Mouse (Mus musculus): Measurements from ENCODE around the gene Tmem136. TPM values are rescaled to one million over a fixed set of nuclear protein-coding genes. Genes with fewer than 3 reads are reported as not detected.

Tmem136 gene
- polyA plus RNA-seq, 1 experiment from 2014 or later: 3.7 TPM

DNA sequence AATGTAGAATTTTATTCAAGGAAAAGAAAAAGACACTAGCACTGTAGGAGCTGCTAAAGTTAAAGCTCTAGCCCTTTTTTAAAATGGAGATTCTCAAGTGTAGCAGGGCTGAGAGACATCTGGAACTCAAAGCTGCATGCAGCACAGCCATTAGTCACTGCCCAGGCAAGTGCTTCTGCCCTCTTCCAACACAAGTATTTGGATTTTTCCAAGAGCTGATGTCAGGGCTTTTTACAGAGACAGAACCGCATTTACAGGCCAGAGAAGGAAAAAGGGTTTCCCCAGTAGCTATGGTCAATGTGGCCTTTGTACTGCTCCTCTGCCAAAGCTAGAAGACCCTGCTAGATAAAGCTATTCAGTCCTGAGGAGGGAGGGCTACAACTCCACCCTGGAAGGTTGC, 54.8 kb downstream of the Tmem136 start:
- Histone ChIP-seq H3K4me1 (replicated peaks; ENCODE audit: control insufficient read depth, insufficient read depth, low read length) (no peaks in the 10 kb centered on the region), H3K27me3 (replicated peaks; ENCODE audit: control insufficient read depth, insufficient read depth, low read length) (no peaks in the 10 kb centered on the region; the same call in 1 of the 2 replicates), H3K9me3 (ENCODE audit: control insufficient read depth, low read length) (no peaks in the 10 kb centered on the region), H3K36me3 (ENCODE audit: control insufficient read depth, insufficient read depth, low read length) (no peaks in the 10 kb centered on the region), H3K9ac (ENCODE audit: low read depth, low read length) (no peak overlapping the region), H3K4me2 (no peak overlapping the region), H3K4me3 (ENCODE audit: low read depth, low read length) (no peak overlapping the region), H3K27ac (ENCODE audit: low read depth, low read length) (no peak overlapping the region)
- 86% methylated on average over 1 of the region's 1 CpGs for WGBS
- DNase-seq (ENCODE audit: low spot score) (no peak), ATAC-seq (replicated peaks; ENCODE audit: low FRiP score) (no peak)

Other genes starting within 250 kb of the Tmem136 start
- 2.2 and 2.8 TPM in 2 replicates for gene Grik4, start 172.1 kb downstream of the Tmem136 start, polyA plus RNA-seq (2014; fragmentation: Nextera tagmentation; extraction: Ambion mirVana)
- gene Arhgef12, start 9.3 kb downstream of the Tmem136 start, polyA plus RNA-seq (2014; fragmentation: Nextera tagmentation; extraction: Ambion mirVana): 5.7 and 7.0 TPM in 2 replicates
- not detected in 2 replicates for gene Pou2f3, start 93.8 kb upstream of the Tmem136 start, polyA plus RNA-seq (2014; fragmentation: Nextera tagmentation; extraction: Ambion mirVana)
- gene Oaf, start 123.3 kb upstream of the Tmem136 start, polyA plus RNA-seq (2014; fragmentation: Nextera tagmentation; extraction: Ambion mirVana): 51.6 and 52.0 TPM in 2 replicates
- 0.25 TPM in 1 of 2 replicates, not detected in the other for gene Trim29, start 194.3 kb upstream of the Tmem136 start, polyA plus RNA-seq (2014; fragmentation: Nextera tagmentation; extraction: Ambion mirVana)